Mouse (Mus musculus) liver, embryonic 16.5 days (tissue): ENCODE measurements at regions not wholly inside any gene's neighbourhood (a gene's known extent, or its start where the extent isn't known, plus 50 kb on each side); places are given as distances from the start of the nearest gene placed in this dataset.

ENCODE experiments used
- ATAC-seq: fragments of 200-750 bp; cut with Nextera tagmentation; 2 replicates; pipeline ENCODE4 v1.8.0; 2017; ENCODE audit warnings: low read depth, mild to moderate bottlenecking, moderate number of reproducible peaks, moderate library complexity
- H3K27ac ChIP-seq: fragments of 300-500 bp; sonication (generic); 2 replicates; pipeline ENCODE4 v1.5.1; 2014; ENCODE audit warnings: mild to moderate bottlenecking, low read length
- H3K27me3 ChIP-seq: fragments of 300-500 bp; sonication (generic); 2 replicates; pipeline ENCODE4 v1.6.1; 2014; ENCODE audit warnings: low read depth, low read length, mixed read lengths; ENCODE audit not compliant: control insufficient read depth, insufficient read depth
- H3K36me3 ChIP-seq: fragments of 300-500 bp; sonication (generic); 2 replicates; pipeline ENCODE4 v1.6.1; 2014; ENCODE audit warnings: mild to moderate bottlenecking; ENCODE audit not compliant: control insufficient read depth, insufficient read depth
- H3K4me1 ChIP-seq: fragments of 300-500 bp; sonication (generic); 2 replicates; pipeline ENCODE4 v1.6.1; 2014; ENCODE audit warnings: low read depth, low read length, mixed read lengths; ENCODE audit not compliant: control insufficient read depth
- H3K4me2 ChIP-seq: fragments of 300-500 bp; sonication (generic); 2 replicates; pipeline ENCODE4 v1.6.1; 2014; ENCODE audit warnings: low read depth, low read length, mixed read lengths
- H3K4me3 ChIP-seq: fragments of 300-500 bp; sonication (generic); 2 replicates; pipeline ENCODE4 v1.5.1; 2014; ENCODE audit warnings: low read depth, mild to moderate bottlenecking, low read length
- H3K9ac ChIP-seq: fragments of 300-500 bp; sonication (generic); 2 replicates; pipeline ENCODE4 v1.6.1; 2014; ENCODE audit warnings: low read depth, low read length
- H3K9me3 ChIP-seq: fragments of 300-500 bp; sonication (generic); replicated peaks from 2 replicates; pipeline ENCODE4 v1.6.1; 2016; ENCODE audit warnings: low read length; ENCODE audit not compliant: control insufficient read depth
- WGBS: fragments of 180-500 bp; shearing (Covaris S2); extraction: QIAGEN DNeasy Blood & Tissue Kit; methylation state at CpG from one replicate; pipeline ENCODE4 v1.1.7; 2014; ENCODE audit not compliant: insufficient replicate concordance; 5-methylcytosine and 5-hydroxymethylcytosine counted together

DNA sequence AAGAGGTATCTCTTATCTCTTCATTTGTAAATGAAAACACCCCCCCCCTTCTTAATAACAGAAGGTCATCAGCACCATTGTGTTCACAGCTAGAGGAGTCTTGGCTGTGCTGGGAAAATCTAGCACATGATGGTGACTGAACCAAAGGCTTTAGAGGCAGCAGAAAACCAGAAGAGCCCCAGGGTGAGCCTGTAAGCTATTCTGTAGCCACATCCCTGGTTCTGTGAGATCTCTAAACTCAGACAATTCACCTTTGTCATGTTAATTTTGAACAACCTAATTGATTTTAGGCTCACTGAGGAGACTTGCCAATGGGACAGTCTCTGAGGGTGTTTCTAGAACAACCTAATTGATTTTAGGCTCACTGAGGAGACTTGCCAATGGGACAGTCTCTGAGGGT is 201.4 kb downstream of the Emp1 start:
- H3K27me3 ChIP-seq = no peaks in the 10 kb centered on the region

GRCm38 (mm10) chr6:135569086-135569485 is 206.7 kb downstream of the Emp1 start:
- Histone ChIP-seq H3K4me1 (no peaks in the 10 kb centered on the region), H3K27ac (no peak overlapping the region), H3K36me3 (no peaks in the 10 kb centered on the region), H3K27me3 (no peaks in the 10 kb centered on the region), H3K4me2 (no peak overlapping the region), H3K9ac (no peak overlapping the region), H3K9me3 (no peaks in the 10 kb centered on the region), H3K4me3 (no peak overlapping the region)
- WGBS = 26% methylated on average over 1 of the region's 1 CpGs
- no peak for ATAC-seq

More for the DNA sequence above, 201.4 kb downstream of the Emp1 start:
- no peaks in the 10 kb centered on the region for H3K36me3 ChIP-seq
- no peak overlapping the region for H3K27ac ChIP-seq
- no peak for ATAC-seq
- no peaks in the 10 kb centered on the region for H3K4me1 ChIP-seq
- no peak overlapping the region for H3K4me2 ChIP-seq
- H3K9ac ChIP-seq = no peak overlapping the region
- H3K4me3 ChIP-seq = no peak overlapping the region
- no peaks in the 10 kb centered on the region for H3K9me3 ChIP-seq

DNA sequence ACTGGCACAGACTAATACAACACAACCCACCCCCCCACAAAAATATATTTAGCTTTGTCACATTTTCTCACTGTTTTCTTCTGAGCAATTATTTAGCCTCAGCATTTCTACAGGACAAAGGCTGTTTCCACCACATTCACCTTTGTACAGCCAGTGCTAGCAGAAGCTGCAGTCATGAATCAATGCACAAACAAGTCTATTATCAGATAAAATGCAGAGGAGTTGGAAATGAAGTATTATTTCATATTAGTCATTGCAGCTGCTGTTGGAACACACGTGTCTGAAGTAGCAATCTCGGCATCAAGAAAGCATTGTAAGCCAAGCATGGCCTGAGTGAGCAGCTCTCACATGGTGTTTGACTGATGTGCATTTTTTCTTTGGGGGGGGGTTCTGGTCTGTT is 212.9 kb downstream of the Emp1 start:
- no peak overlapping the region for H3K27ac ChIP-seq

GRCm38 (mm10) chr6:135578728-135579127 is 216.4 kb downstream of the Emp1 start:
- Histone ChIP-seq H3K36me3 (no peaks in the 10 kb centered on the region), H3K27me3 (no peaks in the 10 kb centered on the region), H3K4me3 (no peak overlapping the region), H3K9me3 (no peaks in the 10 kb centered on the region), H3K4me1 (no peaks in the 10 kb centered on the region), H3K27ac (no peak overlapping the region), H3K9ac (no peak overlapping the region), H3K4me2 (no peak overlapping the region)
- no peak for ATAC-seq
- 74% methylated on average over 8 of the region's 8 CpGs for WGBS

More for the DNA sequence above, 212.9 kb downstream of the Emp1 start:
- WGBS = 60% methylated on average over 2 of the region's 2 CpGs
- Histone ChIP-seq H3K9me3 (no peaks in the 10 kb centered on the region), H3K36me3 (no peaks in the 10 kb centered on the region), H3K4me1 (no peaks in the 10 kb centered on the region), H3K4me3 (no peak overlapping the region), H3K27me3 (no peaks in the 10 kb centered on the region), H3K9ac (no peak overlapping the region), H3K4me2 (no peak overlapping the region)
- ATAC-seq = no peak

DNA sequence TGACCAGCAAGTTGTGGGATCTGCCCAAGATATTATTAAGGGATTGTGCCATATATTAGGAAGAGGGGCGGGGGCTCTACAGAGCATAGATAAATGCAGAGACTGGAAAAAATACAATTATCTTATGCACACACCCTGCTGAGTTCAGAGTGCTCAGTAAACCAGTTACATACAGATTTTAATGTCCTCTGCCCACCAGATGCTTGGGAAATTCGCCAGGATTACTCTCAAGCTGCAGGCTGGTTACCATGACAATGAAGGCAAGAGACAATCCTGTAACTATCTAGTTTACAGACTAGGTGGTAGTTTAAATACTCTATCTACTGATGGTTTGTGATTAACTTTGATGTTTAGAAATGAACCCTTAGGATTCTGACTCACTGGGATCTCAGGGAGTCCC is 220.2 kb downstream of the Emp1 start:
- ATAC-seq = no peak
- Histone ChIP-seq H3K9me3 (no peaks in the 10 kb centered on the region), H3K4me2 (no peak overlapping the region), H3K9ac (no peak overlapping the region), H3K36me3 (no peaks in the 10 kb centered on the region), H3K27ac (no peak overlapping the region), H3K4me3 (no peak overlapping the region), H3K4me1 (no peaks in the 10 kb centered on the region), H3K27me3 (no peaks in the 10 kb centered on the region)
- 45% methylated on average over 2 of the region's 2 CpGs for WGBS

GRCm38 (mm10) chr6:135584782-135585181 is 222.4 kb downstream of the Emp1 start:
- Histone ChIP-seq H3K9ac (no peak overlapping the region), H3K9me3 (no peaks in the 10 kb centered on the region), H3K4me3 (no peak overlapping the region), H3K27me3 (no peaks in the 10 kb centered on the region), H3K4me1 (no peaks in the 10 kb centered on the region), H3K36me3 (no peaks in the 10 kb centered on the region), H3K27ac (no peak overlapping the region), H3K4me2 (no peak overlapping the region)
- 52% methylated on average over 2 of the region's 2 CpGs for WGBS
- no peak for ATAC-seq

- no peak overlapping the region for H3K27ac ChIP-seq
- no peaks in the 10 kb centered on the region for H3K36me3 ChIP-seq
- H3K4me2 ChIP-seq = no peak overlapping the region
- no peak for ATAC-seq
- H3K9ac ChIP-seq = no peak overlapping the region
- H3K27me3 ChIP-seq = no peaks in the 10 kb centered on the region
- no peaks in the 10 kb centered on the region for H3K9me3 ChIP-seq
- H3K4me3 ChIP-seq = no peak overlapping the region
- no peaks in the 10 kb centered on the region for H3K4me1 ChIP-seq
These were observed 227.7 kb downstream of the Emp1 start for GRCm38 (mm10) chr6:135590084-135590483.

GRCm38 (mm10) chr6:135591085-135591484 is 228.7 kb downstream of the Emp1 start:
- WGBS = 62% methylated on average over 9 of the region's 9 CpGs

GRCm38 (mm10) chr6:135596358-135596757 is 234.0 kb downstream of the Emp1 start:
- H3K36me3 ChIP-seq = no peaks in the 10 kb centered on the region
- 60% methylated on average over 4 of the region's 4 CpGs for WGBS
- no peak for ATAC-seq
- no peak overlapping the region for H3K4me2 ChIP-seq
- H3K27ac ChIP-seq = no peak overlapping the region
- H3K9ac ChIP-seq = no peak overlapping the region
- H3K4me1 ChIP-seq = no peaks in the 10 kb centered on the region
- H3K4me3 ChIP-seq = no peak overlapping the region
- no peaks in the 10 kb centered on the region for H3K9me3 ChIP-seq
- no peaks in the 10 kb centered on the region for H3K27me3 ChIP-seq

More at GRCm38 (mm10) chr6:135591085-135591484, 228.7 kb downstream of the Emp1 start:
- no peaks in the 10 kb centered on the region for H3K4me1 ChIP-seq
- no peak for ATAC-seq
- H3K36me3 ChIP-seq = no peaks in the 10 kb centered on the region
- H3K4me2 ChIP-seq = no peak overlapping the region
- H3K9ac ChIP-seq = no peak overlapping the region
- H3K4me3 ChIP-seq = no peak overlapping the region
- H3K27me3 ChIP-seq = no peaks in the 10 kb centered on the region
- no peaks in the 10 kb centered on the region for H3K9me3 ChIP-seq
- H3K27ac ChIP-seq = no peak overlapping the region
